Mouse (Mus musculus): Measurements from ENCODE around the gene Riok2. TPM values are rescaled to one million over a fixed set of nuclear protein-coding genes. Genes with fewer than 3 reads are reported as not detected.

Gene Riok2
- polyA plus RNA-seq, 1 experiment from 2014 or later = 24.1 TPM

DNA sequence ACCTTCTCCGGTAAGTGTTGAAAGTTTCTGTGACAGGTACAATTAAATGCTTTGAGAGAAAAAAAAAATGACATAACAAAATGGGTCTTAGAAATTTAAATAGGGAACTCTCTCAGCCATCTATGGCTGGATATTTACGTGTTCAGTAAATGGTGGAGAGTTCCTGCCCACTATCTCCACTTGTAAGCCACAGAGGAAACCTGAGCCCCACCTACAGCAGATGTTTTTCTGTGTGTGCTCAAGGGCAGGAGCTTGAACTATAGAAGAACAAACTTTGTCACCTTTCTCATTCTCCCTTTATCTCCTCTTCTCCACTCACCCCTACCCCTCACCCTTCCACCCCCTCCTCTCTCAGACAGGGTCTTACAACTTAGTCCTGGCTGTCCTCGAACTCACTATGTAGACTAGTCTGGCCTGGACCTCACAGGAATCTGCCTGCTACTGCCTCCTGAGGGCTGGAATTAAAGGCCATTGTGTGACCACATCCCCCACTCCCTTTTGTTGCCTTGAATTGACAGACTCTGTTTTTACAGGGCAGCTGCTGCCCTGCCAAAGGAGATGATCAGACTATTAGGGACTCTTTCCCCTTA is 70.3 kb downstream of the Riok2 start:
- ATAC-seq (ENCODE audit: insufficient read depth, low FRiP score, low read depth) = no peak
- Histone ChIP-seq H3K27ac (no peak overlapping the region), H3K4me1 (peaks cover 9% of the 10 kb centered on the region; the same call in 1 of the 2 replicates), H3K27me3 (replicated peaks) (no peaks in the 10 kb centered on the region), H3K4me3 (replicated peaks) (no peak overlapping the region), H3K9me3 (no peaks in the 10 kb centered on the region), H3K36me3 (no peaks in the 10 kb centered on the region), H3K4me2 (no peak overlapping the region), H3K9ac (no peak overlapping the region)
- 73% methylated on average over 3 of the region's 3 CpGs for WGBS

Other genes starting within 250 kb of the Riok2 start
- 5.1 and 5.4 TPM in 2 replicates for gene Lix1, start 28.4 kb downstream of the Riok2 start, polyA plus RNA-seq (2015; fragmentation: Nextera tagmentation; extraction: Ambion mirVana)

Data from stomach, embryonic 15.5 days (tissue).